Mouse (Mus musculus) lung, postnatal 0 days (tissue): ENCODE measurements at regions not wholly inside any gene's neighbourhood (a gene's known extent, or its start where the extent isn't known, plus 50 kb on each side); places are given as distances from the start of the nearest gene placed in this dataset.

Experiments used
- CTCF ChIP-seq: IDR thresholded peaks from 2 replicates; pipeline ENCODE4 v1.5.1; 2016; ENCODE audit warnings: antibody characterized with exemption, mild to moderate bottlenecking
- EP300 ChIP-seq: IDR thresholded peaks from 2 replicates; pipeline ENCODE4 v1.6.1; 2016; ENCODE audit warnings: antibody characterized with exemption, mild to moderate bottlenecking, control low read depth

GRCm38 (mm10) chr5:37980692-37981091 lies 57.9 kb upstream of the Stx18 start:
- TF ChIP-seq CTCF (no peak), EP300 (no peak)
